Mouse (Mus musculus): ENCODE data around the gene Kif12.

Gene Kif12

GRCm38 (mm10) chr4:63171969-63172685 lies at the start of gene Kif12:
Gene Kif12, minus strand, starts transcription at chr4:63172131.
- WGBS, result 89% methylated on average over 4 of the region's 4 CpGs

- 71% methylated on average over 15 of the region's 15 CpGs for WGBS
Observed at GRCm38 (mm10) chr4:63221096-63221958, 49.4 kb upstream of the Kif12 start.

- WGBS, result 55% methylated on average over 6 of the region's 6 CpGs
Observed at GRCm38 (mm10) chr4:63219635-63220034, 47.7 kb upstream of the Kif12 start.

- 83% methylated on average over 3 of the region's 3 CpGs for WGBS
Observed at GRCm38 (mm10) chr4:63219059-63219458, 47.1 kb upstream of the Kif12 start.

- WGBS, result 92% methylated on average over 6 of the region's 6 CpGs
Observed at GRCm38 (mm10) chr4:63217513-63217912, 45.6 kb upstream of the Kif12 start.

GRCm38 (mm10) chr4:63216566-63216965 lies 44.6 kb upstream of the Kif12 start:
- WGBS, result 34% methylated on average over 9 of the region's 9 CpGs

- 5% methylated on average over 24 of the region's 24 CpGs for WGBS
Observed at GRCm38 (mm10) chr4:63215993-63216531, 44.1 kb upstream of the Kif12 start.

- WGBS, result under 1% methylated on average over 69 of the region's 71 CpGs
Observed at GRCm38 (mm10) chr4:63215185-63215992, 43.5 kb upstream of the Kif12 start.

GRCm38 (mm10) chr4:63213907-63214621 lies 42.1 kb upstream of the Kif12 start, which contains the start of gene Col27a1:
Gene Col27a1, plus strand, starts transcription at chr4:63214004.
- under 1% methylated on average over 61 of the region's 61 CpGs for WGBS

GRCm38 (mm10) chr4:63205583-63205982 lies 33.7 kb upstream of the Kif12 start:
- WGBS, result 67% methylated on average over 7 of the region's 7 CpGs

- WGBS, result 90% methylated on average over 7 of the region's 7 CpGs
Observed at GRCm38 (mm10) chr4:63203874-63204273, 31.9 kb upstream of the Kif12 start.

GRCm38 (mm10) chr4:63199366-63199765 lies 27.4 kb upstream of the Kif12 start:
- WGBS, result 92% methylated on average over 5 of the region's 5 CpGs

GRCm38 (mm10) chr4:63194366-63194765 lies 22.4 kb upstream of the Kif12 start:
- WGBS, result 95% methylated on average over 2 of the region's 2 CpGs

- WGBS, result 91% methylated on average over 5 of the region's 5 CpGs
Observed at GRCm38 (mm10) chr4:63191641-63192040, 19.7 kb upstream of the Kif12 start.

GRCm38 (mm10) chr4:63186281-63186870 lies 14.4 kb upstream of the Kif12 start:
- WGBS, result 61% methylated on average over 21 of the region's 21 CpGs

- WGBS, result 31% methylated on average over 5 of the region's 5 CpGs
Observed at GRCm38 (mm10) chr4:63181556-63181955, 9.6 kb upstream of the Kif12 start.

- WGBS, result 55% methylated on average over 24 of the region's 24 CpGs
Observed at GRCm38 (mm10) chr4:63171122-63171521, 809 bp downstream of the Kif12 start.

- WGBS, result 86% methylated on average over 4 of the region's 4 CpGs
Observed at GRCm38 (mm10) chr4:63170061-63170460, 1.9 kb downstream of the Kif12 start.

- WGBS, result 89% methylated on average over 5 of the region's 5 CpGs
Observed at GRCm38 (mm10) chr4:63166323-63166722, 5.6 kb downstream of the Kif12 start.

GRCm38 (mm10) chr4:63165636-63166035 lies 6.3 kb downstream of the Kif12 start:
- WGBS, result 93% methylated on average over 4 of the region's 4 CpGs
